Mouse (Mus musculus): ENCODE measurements around the gene Kcnc3. TPM values are rescaled to one million over a fixed set of nuclear protein-coding genes. Genes with fewer than 3 reads are reported as not detected.

Kcnc3 gene
- polyA plus RNA-seq, 1 experiment from 2014 or later = 5.2 TPM

- H3K27ac ChIP-seq (replicated peaks; ENCODE audit: low read depth, low read length) = no peak overlapping the region
- 98% methylated on average over 12 of the region's 12 CpGs for WGBS
- peaks cover 16% of the 10 kb centered on the region for H3K4me1 ChIP-seq (ENCODE audit: control insufficient read depth, insufficient read depth, low read length)
- no peak for DNase-seq
- H3K9me3 ChIP-seq (ENCODE audit: control insufficient read depth, low read length) = no peaks in the 10 kb centered on the region
- no peak overlapping the region for H3K4me2 ChIP-seq (ENCODE audit: low read length)
- no peak overlapping the region for H3K9ac ChIP-seq (replicated peaks; ENCODE audit: low read length)
- peaks cover 28% of the 10 kb centered on the region for H3K36me3 ChIP-seq (ENCODE audit: control insufficient read depth, insufficient read depth, low read length)
- no peaks in the 10 kb centered on the region for H3K27me3 ChIP-seq (ENCODE audit: control insufficient read depth, insufficient read depth, low read length)
- no peak overlapping the region for H3K4me3 ChIP-seq (replicated peaks; ENCODE audit: low read depth, low read length)
- ATAC-seq (ENCODE audit: low FRiP score, low TSS enrichment) = no peak
Measured at GRCm38 (mm10) chr7:44550409-44550678, 40.1 kb upstream of the Kcnc3 start.

- Histone ChIP-seq H3K9me3 (ENCODE audit: control insufficient read depth, low read length) (no peaks in the 10 kb centered on the region), H3K4me2 (ENCODE audit: low read length) (no peak overlapping the region), H3K36me3 (ENCODE audit: control insufficient read depth, insufficient read depth, low read length) (peaks cover 28% of the 10 kb centered on the region), H3K27me3 (ENCODE audit: control insufficient read depth, insufficient read depth, low read length) (no peaks in the 10 kb centered on the region), H3K4me3 (replicated peaks; ENCODE audit: low read depth, low read length) (no peak overlapping the region), H3K9ac (replicated peaks; ENCODE audit: low read length) (no peak overlapping the region), H3K27ac (replicated peaks; ENCODE audit: low read depth, low read length) (no peak overlapping the region), H3K4me1 (ENCODE audit: control insufficient read depth, insufficient read depth, low read length) (peaks cover 16% of the 10 kb centered on the region)
- ATAC-seq (ENCODE audit: low FRiP score, low TSS enrichment) = no peak
- no peak for DNase-seq
- 94% methylated on average over 21 of the region's 21 CpGs for WGBS
Measured at GRCm38 (mm10) chr7:44551301-44551700, 39.2 kb upstream of the Kcnc3 start.

- H3K9me3 ChIP-seq (ENCODE audit: control insufficient read depth, low read length) = no peaks in the 10 kb centered on the region
- H3K4me2 ChIP-seq (ENCODE audit: low read length) = no peak overlapping the region
- peaks cover 16% of the 10 kb centered on the region for H3K4me1 ChIP-seq (ENCODE audit: control insufficient read depth, insufficient read depth, low read length)
- H3K9ac ChIP-seq (replicated peaks; ENCODE audit: low read length) = no peak overlapping the region
- WGBS = 88% methylated on average over 22 of the region's 22 CpGs
- H3K27ac ChIP-seq (replicated peaks; ENCODE audit: low read depth, low read length) = no peak overlapping the region
- peaks cover 28% of the 10 kb centered on the region for H3K36me3 ChIP-seq (ENCODE audit: control insufficient read depth, insufficient read depth, low read length)
- no peak overlapping the region for H3K4me3 ChIP-seq (replicated peaks; ENCODE audit: low read depth, low read length)
- DNase-seq (no peak), ATAC-seq (ENCODE audit: low FRiP score, low TSS enrichment) (no peak)
- H3K27me3 ChIP-seq (ENCODE audit: control insufficient read depth, insufficient read depth, low read length) = no peaks in the 10 kb centered on the region; the same call in 1 of the 2 replicates
Measured at GRCm38 (mm10) chr7:44551731-44552130, 38.7 kb upstream of the Kcnc3 start.

- ATAC-seq (ENCODE audit: low FRiP score, low TSS enrichment) (no peak), DNase-seq (no peak)
- Histone ChIP-seq H3K4me2 (ENCODE audit: low read length) (peak overlapping the region; percentile 78), H3K36me3 (ENCODE audit: control insufficient read depth, insufficient read depth, low read length) (peaks cover 28% of the 10 kb centered on the region), H3K4me1 (ENCODE audit: control insufficient read depth, insufficient read depth, low read length) (peaks cover 16% of the 10 kb centered on the region), H3K9me3 (ENCODE audit: control insufficient read depth, low read length) (no peaks in the 10 kb centered on the region), H3K9ac (replicated peaks; ENCODE audit: low read length) (no peak overlapping the region), H3K27ac (replicated peaks; ENCODE audit: low read depth, low read length) (no peak overlapping the region), H3K27me3 (ENCODE audit: control insufficient read depth, insufficient read depth, low read length) (no peaks in the 10 kb centered on the region; the same call in 1 of the 2 replicates), H3K4me3 (replicated peaks; ENCODE audit: low read depth, low read length) (peak overlapping the region; percentile 80)
- 86% methylated on average over 28 of the region's 31 CpGs for WGBS
Measured at GRCm38 (mm10) chr7:44552141-44552908, 38.1 kb upstream of the Kcnc3 start.

GRCm38 (mm10) chr7:44553196-44553764, 37.2 kb upstream of the Kcnc3 start:
- H3K27me3 ChIP-seq (ENCODE audit: control insufficient read depth, insufficient read depth, low read length) = no peaks in the 10 kb centered on the region; the same call in 1 of the 2 replicates
- H3K9me3 ChIP-seq (ENCODE audit: control insufficient read depth, low read length) = no peaks in the 10 kb centered on the region
- H3K4me2 ChIP-seq (ENCODE audit: low read length) = peak overlapping the region; percentile 78
- peaks cover 8% of the 10 kb centered on the region; the same call in 1 of the 2 replicates for H3K4me1 ChIP-seq (ENCODE audit: control insufficient read depth, insufficient read depth, low read length)
- peak; percentile 76 for ATAC-seq (ENCODE audit: low FRiP score, low TSS enrichment)
- H3K9ac ChIP-seq (replicated peaks; ENCODE audit: low read length) = peak overlapping the region; percentile 39; the same call in 1 of the 2 replicates
- H3K27ac ChIP-seq (replicated peaks; ENCODE audit: low read depth, low read length) = peak overlapping the region; percentile 83
- peak; percentile 86 for DNase-seq
- peak overlapping the region; percentile 80 for H3K4me3 ChIP-seq (replicated peaks; ENCODE audit: low read depth, low read length)
- 1% methylated on average over 31 of the region's 32 CpGs for WGBS
- peaks cover 28% of the 10 kb centered on the region for H3K36me3 ChIP-seq (ENCODE audit: control insufficient read depth, insufficient read depth, low read length)

GRCm38 (mm10) chr7:44553826-44554225, 36.6 kb upstream of the Kcnc3 start, which contains the start of gene Nr1h2:
Nr1h2 (minus strand) TSS chr7:44553951.
- Histone ChIP-seq H3K9ac (replicated peaks; ENCODE audit: low read length) (peak within 1 kb of the TSS; percentile 39; the same call in 1 of the 2 replicates), H3K27me3 (ENCODE audit: control insufficient read depth, insufficient read depth, low read length) (no peaks in the 10 kb centered on the region; the same call in 1 of the 2 replicates), H3K36me3 (ENCODE audit: control insufficient read depth, insufficient read depth, low read length) (peaks cover 28% of the 10 kb centered on the region), H3K4me3 (replicated peaks; ENCODE audit: low read depth, low read length) (peak within 1 kb of the TSS; percentile 80), H3K9me3 (ENCODE audit: control insufficient read depth, low read length) (no peaks in the 10 kb centered on the region), H3K4me1 (ENCODE audit: control insufficient read depth, insufficient read depth, low read length) (peaks cover 8% of the 10 kb centered on the region; the same call in 1 of the 2 replicates), H3K4me2 (ENCODE audit: low read length) (peak within 1 kb of the TSS; percentile 78), H3K27ac (replicated peaks; ENCODE audit: low read depth, low read length) (peak within 1 kb of the TSS; percentile 83)
- under 1% methylated on average over 22 of the region's 22 CpGs for WGBS
- ATAC-seq (ENCODE audit: low FRiP score, low TSS enrichment) = peak; percentile 84
- DNase-seq = peak; percentile 98

- Histone ChIP-seq H3K9ac (replicated peaks; ENCODE audit: low read length) (no peak overlapping the region), H3K27ac (replicated peaks; ENCODE audit: low read depth, low read length) (no peak overlapping the region), H3K4me1 (ENCODE audit: control insufficient read depth, insufficient read depth, low read length) (peaks cover 7% of the 10 kb centered on the region; the same call in 1 of the 2 replicates), H3K27me3 (ENCODE audit: control insufficient read depth, insufficient read depth, low read length) (no peaks in the 10 kb centered on the region; the same call in 1 of the 2 replicates), H3K4me2 (ENCODE audit: low read length) (no peak overlapping the region), H3K4me3 (replicated peaks; ENCODE audit: low read depth, low read length) (no peak overlapping the region), H3K9me3 (ENCODE audit: control insufficient read depth, low read length) (no peaks in the 10 kb centered on the region), H3K36me3 (ENCODE audit: control insufficient read depth, insufficient read depth, low read length) (no peaks in the 10 kb centered on the region)
- DNase-seq (no peak), ATAC-seq (ENCODE audit: low FRiP score, low TSS enrichment) (no peak)
- WGBS = 67% methylated on average over 2 of the region's 2 CpGs
Measured at GRCm38 (mm10) chr7:44557629-44558028, 32.8 kb upstream of the Kcnc3 start.

GRCm38 (mm10) chr7:44560435-44561400, 29.7 kb upstream of the Kcnc3 start:
- WGBS = 54% methylated on average over 18 of the region's 18 CpGs
- no peak overlapping the region for H3K4me2 ChIP-seq (ENCODE audit: low read length)

More at GRCm38 (mm10) chr7:44560435-44561400, 29.7 kb upstream of the Kcnc3 start:
- DNase-seq = peak; percentile 94
- Histone ChIP-seq H3K4me1 (ENCODE audit: control insufficient read depth, insufficient read depth, low read length) (no peaks in the 10 kb centered on the region), H3K9me3 (ENCODE audit: control insufficient read depth, low read length) (no peaks in the 10 kb centered on the region), H3K4me3 (replicated peaks; ENCODE audit: low read depth, low read length) (no peak overlapping the region), H3K27ac (replicated peaks; ENCODE audit: low read depth, low read length) (no peak overlapping the region), H3K36me3 (ENCODE audit: control insufficient read depth, insufficient read depth, low read length) (no peaks in the 10 kb centered on the region), H3K9ac (replicated peaks; ENCODE audit: low read length) (no peak overlapping the region), H3K27me3 (ENCODE audit: control insufficient read depth, insufficient read depth, low read length) (no peaks in the 10 kb centered on the region; the same call in 1 of the 2 replicates)
- ATAC-seq (ENCODE audit: low FRiP score, low TSS enrichment) = 0 out of 2 replicates have a peak, but pooled peaks have one; percentile 48

Data from midbrain, embryonic 14.5 days (tissue).